Mouse (Mus musculus) small intestine, adult 2 months (tissue): ENCODE measurements around the gene Abhd14b. TPM values are rescaled to one million over a fixed set of nuclear protein-coding genes. Genes with fewer than 3 reads are reported as not detected.

Experiments used
- H3K27ac ChIP-seq: fragments of 200-500 bp; 2 replicates; pipeline ENCODE4 v1.5.1; 2012; ENCODE audit warnings: low read depth, low read length, control low read depth, inconsistent platforms; ENCODE audit not compliant: insufficient read depth
- H3K27me3 ChIP-seq: fragments of 200-500 bp; 2 replicates; pipeline ENCODE4 v1.6.1; 2012; ENCODE audit warnings: mild to moderate bottlenecking, moderate library complexity, low read length, inconsistent platforms; ENCODE audit not compliant: control insufficient read depth, insufficient read depth
- H3K36me3 ChIP-seq: fragments of 200-500 bp; 2 replicates; pipeline ENCODE4 v1.6.1; 2012; ENCODE audit warnings: mild to moderate bottlenecking, low read length, control low read depth, inconsistent platforms; ENCODE audit not compliant: control insufficient read depth, insufficient read depth
- H3K4me1 ChIP-seq: fragments of 200-500 bp; 2 replicates; pipeline ENCODE4 v1.6.1; 2012; ENCODE audit warnings: low read length, inconsistent platforms, mixed read lengths; ENCODE audit not compliant: control insufficient read depth, insufficient read depth, insufficient read length
- H3K4me3 ChIP-seq: fragments of 200-500 bp; 2 replicates; pipeline ENCODE4 v1.5.1; 2012; ENCODE audit warnings: low read depth, mild to moderate bottlenecking, control low read depth, inconsistent platforms, low read length, moderate library complexity
- CTCF ChIP-seq: fragments of 200-500 bp; IDR thresholded peaks from 2 replicates; pipeline ENCODE4 v1.5.1; 2012; ENCODE audit warnings: low read depth, mild to moderate bottlenecking, control low read depth, inconsistent platforms, low read length, moderate library complexity, mixed read lengths; ENCODE audit not compliant: insufficient replicate concordance, insufficient read length; ENCODE audit errors: extremely low read depth
- POLR2A ChIP-seq: fragments of 200-500 bp; IDR thresholded peaks from 2 replicates; pipeline ENCODE4 v1.6.1; 2012; ENCODE audit warnings: low read depth, mild to moderate bottlenecking, control low read depth, inconsistent platforms, low read length, moderate library complexity
- WGBS: fragments of 180-500 bp; shearing (Covaris S2); methylation state at CpG from one replicate; pipeline ENCODE4 v1.1.7; 2018; 5-methylcytosine and 5-hydroxymethylcytosine counted together
- polyA plus RNA-seq: library from polyadenylated mRNA; depleted of rRNA; stranded (reverse); fragments of >200 nt; gene quantifications from 2 replicates; pipeline ENCODE4 v1.2.3, GENCODE M21; 2012

Abhd14b gene
- polyA plus RNA-seq, 1 experiment, result 53.1 TPM

- no peak overlapping the region for H3K4me3 ChIP-seq
- H3K27ac ChIP-seq, result no peak overlapping the region
- no peaks in the 10 kb centered on the region for H3K27me3 ChIP-seq
- no peaks in the 10 kb centered on the region for H3K36me3 ChIP-seq
- 79% methylated on average over 17 of the region's 17 CpGs for WGBS
- H3K4me1 ChIP-seq, result peaks cover 8% of the 10 kb centered on the region
- TF ChIP-seq CTCF (no peak), POLR2A (no peak)
Measured at GRCm38 (mm10) chr9:106454888-106455681, 7.8 kb downstream of the Abhd14b start.

DNA sequence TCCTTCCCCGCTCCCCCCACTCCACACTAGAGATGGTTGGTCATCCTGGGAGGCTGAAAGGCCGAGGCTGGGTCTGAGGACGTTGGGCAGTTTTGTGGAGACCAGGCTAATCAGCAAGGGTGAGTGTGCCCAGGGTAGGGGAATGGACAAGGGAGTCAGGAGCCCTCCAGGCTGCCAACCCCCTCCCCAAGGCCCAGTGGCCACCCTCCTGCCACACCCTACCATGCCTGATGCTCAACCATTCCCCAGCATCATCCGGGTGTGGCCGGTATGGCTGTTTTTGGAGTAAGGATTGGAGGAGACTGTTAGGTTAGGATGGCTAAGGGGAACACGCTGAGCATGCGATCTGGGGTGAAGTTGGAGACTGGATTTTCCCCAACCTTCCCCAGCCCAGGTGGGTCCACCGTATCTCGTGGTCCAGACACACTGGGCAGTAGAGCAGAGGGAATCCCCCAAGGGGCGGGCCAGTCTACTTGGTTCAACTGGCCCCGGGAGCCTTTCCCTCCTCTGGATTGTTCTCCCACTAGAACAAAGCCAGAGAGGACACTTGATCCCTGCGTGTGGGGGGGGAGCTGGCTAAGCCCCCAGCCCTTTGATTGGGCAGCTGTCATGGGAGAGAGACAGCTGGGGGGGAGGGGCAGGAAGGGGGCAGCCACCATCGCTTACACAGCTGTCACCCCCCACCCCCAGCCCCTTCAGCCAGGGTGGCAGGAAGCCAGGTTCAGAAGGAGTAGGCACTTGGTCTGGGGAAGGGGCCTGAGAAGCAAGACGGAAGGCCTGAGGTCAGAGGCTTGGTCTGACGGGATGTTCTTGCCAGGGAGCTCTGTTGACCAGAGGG, 9.3 kb downstream of the Abhd14b start:
- H3K4me3 ChIP-seq, result no peak overlapping the region
- no peaks in the 10 kb centered on the region for H3K36me3 ChIP-seq
- H3K27me3 ChIP-seq, result no peaks in the 10 kb centered on the region
- TF ChIP-seq CTCF (no peak), POLR2A (no peak)
- H3K4me1 ChIP-seq, result peaks cover 8% of the 10 kb centered on the region
- WGBS, result 78% methylated on average over 15 of the region's 15 CpGs
- no peak overlapping the region for H3K27ac ChIP-seq

DNA sequence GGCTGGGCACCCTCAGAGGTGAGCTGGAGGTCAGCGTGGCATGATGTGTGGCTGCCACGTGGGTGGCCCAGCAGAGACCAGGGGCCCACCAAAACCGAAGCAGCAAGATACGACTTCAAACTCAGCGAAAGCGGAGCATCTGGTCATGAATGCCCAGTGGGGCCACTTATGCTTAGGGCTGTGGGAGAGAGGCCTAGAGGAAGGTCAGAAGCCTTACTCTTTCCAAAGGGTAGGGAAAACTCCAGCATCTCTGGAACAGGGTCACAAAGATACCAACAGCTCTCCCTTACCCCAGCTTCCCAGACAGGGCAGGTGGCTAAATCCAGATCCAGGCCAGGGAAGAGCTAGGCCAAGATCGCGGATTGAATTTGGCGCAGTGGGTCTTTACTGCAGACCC, 9.9 kb downstream of the Abhd14b start:
- no peak for TF ChIP-seq POLR2A
- no peak for TF ChIP-seq CTCF
- Histone ChIP-seq H3K36me3 (no peaks in the 10 kb centered on the region), H3K4me1 (peaks cover 8% of the 10 kb centered on the region), H3K27me3 (no peaks in the 10 kb centered on the region), H3K27ac (no peak overlapping the region), H3K4me3 (no peak overlapping the region)
- WGBS, result 77% methylated on average over 9 of the region's 9 CpGs

GRCm38 (mm10) chr9:106457920-106458319, 10.7 kb downstream of the Abhd14b start:
- WGBS, result 88% methylated on average over 5 of the region's 5 CpGs
- no peak for TF ChIP-seq POLR2A
- no peak for TF ChIP-seq CTCF
- Histone ChIP-seq H3K4me1 (peaks cover 8% of the 10 kb centered on the region), H3K4me3 (no peak overlapping the region), H3K36me3 (no peaks in the 10 kb centered on the region), H3K27ac (no peak overlapping the region), H3K27me3 (no peaks in the 10 kb centered on the region)

DNA sequence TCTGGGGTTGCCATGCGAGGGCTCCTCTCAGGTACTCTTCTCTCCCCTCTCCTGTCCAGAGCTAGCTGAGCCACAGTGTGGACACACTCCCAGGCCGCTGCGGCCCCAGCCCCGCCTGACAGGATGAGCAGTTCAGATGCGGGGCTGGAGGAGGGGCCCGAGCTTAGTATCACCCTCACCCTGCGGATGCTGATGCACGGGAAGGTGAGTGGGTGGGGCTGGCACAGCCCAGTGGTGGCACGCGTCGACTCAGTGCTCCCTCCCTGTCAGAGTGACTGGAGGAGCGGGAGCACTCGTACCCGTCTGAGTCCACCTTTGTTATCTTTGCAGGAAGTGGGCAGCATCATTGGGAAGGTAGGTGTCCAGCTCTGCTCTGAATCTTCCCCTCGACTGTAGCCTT, 12.7 kb downstream of the Abhd14b start:
- Histone ChIP-seq H3K27me3 (peaks cover 10% of the 10 kb centered on the region), H3K36me3 (no peaks in the 10 kb centered on the region), H3K27ac (no peak overlapping the region), H3K4me1 (no peaks in the 10 kb centered on the region; the same call in 1 of the 2 replicates), H3K4me3 (no peak overlapping the region)
- 64% methylated on average over 15 of the region's 15 CpGs for WGBS
- TF ChIP-seq CTCF (no peak), POLR2A (no peak)

DNA sequence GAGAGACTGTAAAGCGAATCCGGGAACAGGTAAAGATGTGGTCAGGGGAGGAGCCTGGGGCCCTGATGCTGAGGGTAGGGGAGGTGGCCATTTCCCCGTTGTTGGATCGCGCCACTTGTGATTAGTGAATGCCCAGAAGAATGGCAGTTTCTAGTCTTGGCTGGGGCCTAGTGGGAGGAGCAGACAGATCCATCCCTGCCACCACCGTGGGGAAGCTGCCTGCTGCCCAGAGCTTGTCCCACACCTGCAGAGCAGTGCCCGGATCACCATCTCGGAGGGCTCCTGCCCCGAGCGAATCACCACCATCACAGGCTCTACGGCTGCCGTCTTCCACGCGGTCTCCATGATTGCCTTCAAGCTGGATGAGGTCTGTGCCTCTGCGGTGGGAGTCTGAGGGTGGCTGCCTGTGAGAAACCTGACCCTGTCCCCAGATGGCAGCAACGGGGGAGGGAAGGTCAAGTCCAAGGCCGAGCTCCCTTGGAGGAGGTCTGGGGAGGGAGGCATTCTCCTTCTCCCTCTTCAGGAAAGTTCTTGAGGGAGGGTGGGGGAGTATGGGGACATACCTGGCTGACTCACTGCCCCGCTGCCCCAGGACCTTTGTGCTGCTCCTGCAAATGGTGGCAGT, 13.3 kb downstream of the Abhd14b start:
- Histone ChIP-seq H3K4me3 (no peak overlapping the region), H3K4me1 (no peaks in the 10 kb centered on the region; the same call in 1 of the 2 replicates), H3K27me3 (peaks cover 12% of the 10 kb centered on the region), H3K36me3 (no peaks in the 10 kb centered on the region), H3K27ac (no peak overlapping the region)
- 81% methylated on average over 18 of the region's 18 CpGs for WGBS
- TF ChIP-seq CTCF (no peak), POLR2A (no peak)
